Mouse (Mus musculus): Measurements from ENCODE around the gene Tmem211. TPM values are rescaled to one million over a fixed set of nuclear protein-coding genes. Genes with fewer than 3 reads are reported as not detected.

Gene Tmem211
- polyA plus RNA-seq, 1 experiment from 2014 or later, result not detected

- Histone ChIP-seq H3K9ac (no peak overlapping the region), H3K4me2 (no peak overlapping the region), H3K4me1 (peaks cover 45% of the 10 kb centered on the region), H3K4me3 (no peak overlapping the region), H3K9me3 (no peaks in the 10 kb centered on the region), H3K27ac (replicated peaks) (no peak overlapping the region; the same call in 1 of the 2 replicates), H3K36me3 (no peaks in the 10 kb centered on the region), H3K27me3 (replicated peaks) (0 out of 2 replicates have a peak, but pooled peaks cover 2% of the 10 kb centered on the region)
- no peak for ATAC-seq (ENCODE audit: extremely low read depth, insufficient number of reproducible peaks, low FRiP score, low TSS enrichment)
- WGBS, result 60% methylated on average over 10 of the region's 10 CpGs
Measured at GRCm38 (mm10) chr5:113212156-113212835, 14.4 kb upstream of the Tmem211 start.

- H3K9me3 ChIP-seq, result no peaks in the 10 kb centered on the region
- H3K4me3 ChIP-seq, result no peak overlapping the region
- no peaks in the 10 kb centered on the region for H3K36me3 ChIP-seq
- WGBS, result 81% methylated on average over 8 of the region's 8 CpGs
- no peak for ATAC-seq (ENCODE audit: extremely low read depth, insufficient number of reproducible peaks, low FRiP score, low TSS enrichment)
- H3K27me3 ChIP-seq (replicated peaks), result peaks cover 10% of the 10 kb centered on the region; the same call in 1 of the 2 replicates
- H3K27ac ChIP-seq (replicated peaks), result no peak overlapping the region; the same call in 1 of the 2 replicates
- no peak overlapping the region for H3K9ac ChIP-seq
- peaks cover 27% of the 10 kb centered on the region for H3K4me1 ChIP-seq
- no peak overlapping the region for H3K4me2 ChIP-seq
Measured at GRCm38 (mm10) chr5:113214041-113214440, 12.7 kb upstream of the Tmem211 start.

GRCm38 (mm10) chr5:113214455-113214854, 12.3 kb upstream of the Tmem211 start:
- Histone ChIP-seq H3K27ac (replicated peaks) (no peak overlapping the region; the same call in 1 of the 2 replicates), H3K27me3 (replicated peaks) (peaks cover 14% of the 10 kb centered on the region; the same call in 1 of the 2 replicates), H3K9ac (no peak overlapping the region), H3K4me3 (no peak overlapping the region), H3K36me3 (no peaks in the 10 kb centered on the region), H3K4me2 (no peak overlapping the region), H3K9me3 (no peaks in the 10 kb centered on the region), H3K4me1 (peaks cover 23% of the 10 kb centered on the region)
- no peak for ATAC-seq (ENCODE audit: extremely low read depth, insufficient number of reproducible peaks, low FRiP score, low TSS enrichment)
- WGBS, result 49% methylated on average over 11 of the region's 11 CpGs

- no peak overlapping the region for H3K4me3 ChIP-seq
- no peak for ATAC-seq (ENCODE audit: extremely low read depth, insufficient number of reproducible peaks, low FRiP score, low TSS enrichment)
Measured at GRCm38 (mm10) chr5:113215610-113216011, 11.1 kb upstream of the Tmem211 start.

GRCm38 (mm10) chr5:113216328-113216960, 10.3 kb upstream of the Tmem211 start:
- Histone ChIP-seq H3K4me3 (no peak overlapping the region), H3K4me1 (peaks cover 19% of the 10 kb centered on the region), H3K9ac (no peak overlapping the region), H3K36me3 (no peaks in the 10 kb centered on the region), H3K4me2 (no peak overlapping the region), H3K9me3 (no peaks in the 10 kb centered on the region), H3K27me3 (replicated peaks) (peaks cover 24% of the 10 kb centered on the region; the same call in 1 of the 2 replicates), H3K27ac (replicated peaks) (no peak overlapping the region)
- WGBS, result 65% methylated on average over 14 of the region's 14 CpGs
- ATAC-seq (ENCODE audit: extremely low read depth, insufficient number of reproducible peaks, low FRiP score, low TSS enrichment), result no peak

More at GRCm38 (mm10) chr5:113215610-113216011, 11.1 kb upstream of the Tmem211 start:
- peaks cover 24% of the 10 kb centered on the region; the same call in 1 of the 2 replicates for H3K27me3 ChIP-seq (replicated peaks)
- no peaks in the 10 kb centered on the region for H3K36me3 ChIP-seq
- 59% methylated on average over 9 of the region's 9 CpGs for WGBS
- H3K9me3 ChIP-seq, result no peaks in the 10 kb centered on the region
- no peak overlapping the region for H3K4me2 ChIP-seq
- H3K9ac ChIP-seq, result no peak overlapping the region
- H3K4me1 ChIP-seq, result peaks cover 18% of the 10 kb centered on the region
- H3K27ac ChIP-seq (replicated peaks), result no peak overlapping the region

GRCm38 (mm10) chr5:113217076-113217475, 9.6 kb upstream of the Tmem211 start:
- peaks cover 24% of the 10 kb centered on the region; the same call in 1 of the 2 replicates for H3K27me3 ChIP-seq (replicated peaks)
- H3K4me1 ChIP-seq, result peaks cover 19% of the 10 kb centered on the region
- 83% methylated on average over 12 of the region's 12 CpGs for WGBS
- no peak overlapping the region for H3K4me3 ChIP-seq
- no peaks in the 10 kb centered on the region for H3K9me3 ChIP-seq
- no peak for ATAC-seq (ENCODE audit: extremely low read depth, insufficient number of reproducible peaks, low FRiP score, low TSS enrichment)
- H3K27ac ChIP-seq (replicated peaks), result no peak overlapping the region
- H3K36me3 ChIP-seq, result no peaks in the 10 kb centered on the region
- H3K4me2 ChIP-seq, result no peak overlapping the region
- H3K9ac ChIP-seq, result no peak overlapping the region

- H3K4me2 ChIP-seq, result no peak overlapping the region
- no peak for ATAC-seq (ENCODE audit: extremely low read depth, insufficient number of reproducible peaks, low FRiP score, low TSS enrichment)
- 68% methylated on average over 17 of the region's 17 CpGs for WGBS
Measured at GRCm38 (mm10) chr5:113218617-113219235, 8.0 kb upstream of the Tmem211 start.

GRCm38 (mm10) chr5:113219450-113219849, 7.3 kb upstream of the Tmem211 start:
- Histone ChIP-seq H3K36me3 (no peaks in the 10 kb centered on the region), H3K27me3 (replicated peaks) (peaks cover 30% of the 10 kb centered on the region; the same call in 1 of the 2 replicates), H3K9me3 (no peaks in the 10 kb centered on the region), H3K27ac (replicated peaks) (no peak overlapping the region), H3K4me2 (peak overlapping the region; percentile 99), H3K4me1 (peaks cover 16% of the 10 kb centered on the region), H3K4me3 (no peak overlapping the region), H3K9ac (no peak overlapping the region)
- WGBS, result 71% methylated on average over 6 of the region's 6 CpGs
- ATAC-seq (ENCODE audit: extremely low read depth, insufficient number of reproducible peaks, low FRiP score, low TSS enrichment), result no peak

More at GRCm38 (mm10) chr5:113218617-113219235, 8.0 kb upstream of the Tmem211 start:
- H3K9me3 ChIP-seq, result no peaks in the 10 kb centered on the region
- H3K4me3 ChIP-seq, result no peak overlapping the region
- H3K27ac ChIP-seq (replicated peaks), result no peak overlapping the region
- no peak overlapping the region for H3K9ac ChIP-seq
- H3K27me3 ChIP-seq (replicated peaks), result peaks cover 24% of the 10 kb centered on the region; the same call in 1 of the 2 replicates
- H3K36me3 ChIP-seq, result no peaks in the 10 kb centered on the region
- peaks cover 19% of the 10 kb centered on the region for H3K4me1 ChIP-seq

GRCm38 (mm10) chr5:113219876-113220275, 6.8 kb upstream of the Tmem211 start:
- Histone ChIP-seq H3K4me3 (peak overlapping the region; percentile 76), H3K9ac (peak overlapping the region; percentile 81; the same call in 1 of the 2 replicates), H3K36me3 (no peaks in the 10 kb centered on the region), H3K27ac (replicated peaks) (no peak overlapping the region), H3K9me3 (no peaks in the 10 kb centered on the region), H3K4me1 (peaks cover 13% of the 10 kb centered on the region), H3K27me3 (replicated peaks) (peaks cover 33% of the 10 kb centered on the region; the same call in 1 of the 2 replicates), H3K4me2 (peak overlapping the region; percentile 99)
- no peak for ATAC-seq (ENCODE audit: extremely low read depth, insufficient number of reproducible peaks, low FRiP score, low TSS enrichment)
- 60% methylated on average over 7 of the region's 7 CpGs for WGBS

- Histone ChIP-seq H3K27ac (replicated peaks) (0 out of 2 replicates have a peak overlapping the region, but pooled peaks have one; percentile 1), H3K4me3 (peak overlapping the region; percentile 76), H3K4me2 (peak overlapping the region; percentile 99), H3K36me3 (no peaks in the 10 kb centered on the region), H3K4me1 (peaks cover 14% of the 10 kb centered on the region), H3K27me3 (replicated peaks) (peaks cover 38% of the 10 kb centered on the region; the same call in 1 of the 2 replicates), H3K9me3 (no peaks in the 10 kb centered on the region), H3K9ac (peak overlapping the region; percentile 81)
- ATAC-seq (ENCODE audit: extremely low read depth, insufficient number of reproducible peaks, low FRiP score, low TSS enrichment), result peak; percentile 32
- WGBS, result 2% methylated on average over 63 of the region's 64 CpGs
Measured at GRCm38 (mm10) chr5:113220383-113221146, 6.1 kb upstream of the Tmem211 start.

Measured in heart, embryonic 13.5 days (tissue).